Mouse (Mus musculus) mouse trophoblast stem cell (cell line): ENCODE results near the gene St7.

Source experiments
- in situ Hi-C, 2 experiments: fragments of 300-500 bp; cut with MseI, MboI; formaldehyde crosslinking; loops; 2 replicates in 1 of 2; 3 replicates in 1 of 2; pipeline ENCODE4 v1.15.1; 2025

St7 gene

DNA sequence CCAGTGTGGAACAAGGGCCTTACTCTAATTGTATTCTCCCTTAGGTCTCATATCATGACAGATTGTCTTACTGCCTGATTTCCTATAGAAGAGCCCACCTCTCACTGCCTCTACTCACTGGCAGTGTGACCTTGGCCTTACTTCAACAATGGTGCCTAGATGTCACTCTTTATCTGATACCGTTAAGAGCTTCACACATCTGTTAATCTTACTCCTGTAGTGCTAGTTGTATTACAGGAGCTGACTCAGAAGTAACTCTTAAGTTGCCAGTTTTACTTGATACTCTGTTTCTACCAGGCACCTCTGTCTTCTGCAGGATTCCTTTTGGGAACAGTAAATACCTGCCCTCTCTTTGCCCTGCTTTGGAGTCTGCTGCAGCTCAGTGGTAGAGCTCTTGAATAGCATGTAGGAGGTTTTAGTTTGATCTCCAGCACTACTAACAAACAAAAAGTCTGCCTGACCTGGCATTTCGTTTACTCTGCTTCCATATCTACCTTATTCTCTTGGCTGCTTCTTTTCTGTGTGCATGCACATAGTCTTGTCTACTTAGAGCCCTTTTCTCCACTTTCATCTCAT, 121.4 kb downstream of the St7 start:
- in situ Hi-C loops: no loop called here

DNA sequence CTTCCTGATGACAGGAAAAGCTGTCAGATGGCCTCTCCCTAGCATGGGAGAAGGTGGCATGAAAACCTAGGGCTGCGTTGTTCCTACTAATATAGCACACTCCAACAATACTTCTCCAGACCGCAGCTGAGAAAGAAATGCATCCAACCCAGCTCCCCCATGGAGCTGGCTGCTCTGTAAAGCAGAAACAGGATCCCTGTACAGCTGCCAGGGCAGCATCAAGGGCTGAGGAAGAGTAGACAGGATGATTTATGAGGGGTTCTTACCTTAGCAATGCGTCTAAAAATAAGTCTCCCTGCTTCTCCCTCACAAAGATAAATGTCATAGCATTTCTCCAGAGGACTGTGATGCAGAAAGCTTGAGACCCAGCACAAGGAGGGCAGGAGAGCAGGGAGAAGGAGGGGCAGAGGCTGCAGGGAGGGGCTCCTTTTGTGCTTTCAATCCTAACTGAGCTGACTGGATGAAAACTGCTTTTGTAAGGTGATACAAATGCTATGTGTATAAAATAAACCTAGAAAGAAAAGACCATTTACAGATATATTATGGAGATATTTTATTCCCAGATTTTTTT, 124.2 kb downstream of the St7 start:
- in situ Hi-C loops: no loop called here

- in situ Hi-C loops: no loop called here
These were observed 130.9 kb downstream of the St7 start for GRCm38 (mm10) chr6:17823614-17824013.

- in situ Hi-C loops: no loop called here
These were observed 132.0 kb downstream of the St7 start for GRCm38 (mm10) chr6:17824735-17825134.

- in situ Hi-C loops: no loop called here
These were observed 135.6 kb downstream of the St7 start for GRCm38 (mm10) chr6:17828382-17828781.

GRCm38 (mm10) chr6:17829981-17830380, 137.2 kb downstream of the St7 start:
- in situ Hi-C loops: no loop called here

DNA sequence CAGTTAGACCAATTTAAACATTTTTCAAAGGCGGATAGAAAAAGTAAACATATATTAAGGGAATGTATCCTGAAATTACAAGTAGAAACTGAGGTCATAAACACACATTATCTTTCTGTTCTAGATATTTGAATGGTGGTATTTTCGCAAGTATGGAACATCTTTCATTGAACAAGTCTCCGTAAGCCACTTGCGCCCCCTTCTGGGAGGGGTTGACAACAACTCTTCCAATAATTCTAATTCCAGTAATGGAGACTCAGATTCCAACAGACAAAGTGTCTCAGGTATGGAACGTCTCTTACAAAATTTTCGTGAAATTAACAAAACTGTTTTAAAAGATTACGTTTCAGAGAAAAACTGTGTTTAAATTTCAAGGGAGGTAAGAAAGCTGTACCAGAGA, 141.8 kb downstream of the St7 start:
- in situ Hi-C loops: no loop called here

DNA sequence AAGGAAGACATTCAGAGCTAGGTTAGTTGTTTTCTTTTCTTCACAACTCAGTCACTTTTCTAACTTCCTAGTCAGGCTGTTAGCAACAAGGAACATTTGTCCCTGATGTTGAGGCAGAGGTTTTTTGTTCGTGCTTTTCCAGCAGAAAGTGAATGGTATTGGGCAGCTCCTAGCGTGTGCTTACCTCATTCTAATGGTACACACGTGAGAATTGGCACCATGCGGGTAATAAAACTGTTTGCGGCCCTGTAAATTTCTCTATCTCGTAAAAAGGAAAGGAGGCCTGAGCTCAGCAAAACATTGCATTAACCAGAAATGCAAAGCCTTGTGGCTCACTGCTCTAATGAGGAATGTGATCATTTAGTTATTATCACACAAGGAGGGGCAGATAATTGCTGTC, 143.0 kb downstream of the St7 start:
- in situ Hi-C loops: loop anchor here (5.0 kb wide), 1 partner anchor 108 kb away; no protein-coding TSS in a partner anchor

DNA sequence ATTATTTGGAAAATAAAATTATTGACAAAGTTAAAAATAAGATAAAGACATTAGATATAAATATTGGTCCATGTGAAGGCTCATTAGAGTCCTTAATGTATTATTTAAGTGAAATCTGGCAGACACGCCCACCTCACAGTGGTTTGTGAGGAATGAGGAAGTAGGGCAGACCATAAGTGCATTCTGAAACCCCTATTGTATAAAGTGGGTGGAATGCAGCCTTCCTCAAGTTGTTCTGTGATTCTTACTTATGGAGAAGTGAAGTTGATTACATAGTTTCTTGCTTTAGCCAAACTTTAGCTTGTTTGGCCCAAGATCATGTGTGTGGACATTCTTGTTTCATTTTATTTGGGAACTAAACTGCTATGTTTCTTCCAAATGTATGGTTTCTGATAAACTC, 144.9 kb downstream of the St7 start:
- in situ Hi-C loops: loop anchor here (5.0 kb wide), 1 partner anchor 110 kb away; no protein-coding TSS in a partner anchor

DNA sequence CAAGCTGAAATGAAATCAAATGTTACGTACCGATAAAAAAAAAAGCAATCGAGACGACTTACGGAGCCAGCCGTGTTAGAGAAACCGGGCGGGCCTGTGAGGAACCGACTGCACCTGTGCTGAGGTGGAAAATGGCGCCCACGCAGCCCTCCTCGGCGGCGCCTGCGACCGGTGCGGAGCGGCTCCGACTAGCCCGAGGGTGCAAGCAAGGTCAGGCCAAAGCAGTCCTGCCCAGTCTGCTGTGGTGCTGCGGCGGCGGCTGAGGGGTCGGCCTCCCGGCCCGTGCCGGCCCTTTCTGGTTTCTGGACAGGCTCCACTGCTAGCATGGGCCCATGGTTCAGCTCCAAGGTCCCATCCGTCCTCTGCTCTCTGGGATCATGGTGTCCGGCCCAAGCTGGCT, 147.7 kb downstream of the St7 start:
- in situ Hi-C loops: loop anchor here in 1 of 2 experiments (5.0 kb wide), 1 partner anchor 163 kb away; no protein-coding TSS in a partner anchor

GRCm38 (mm10) chr6:17842759-17843158, 150.0 kb downstream of the St7 start:
- in situ Hi-C loops: loop anchor here in 1 of 2 experiments (5.0 kb wide), 1 partner anchor 165 kb away; no protein-coding TSS in a partner anchor

- in situ Hi-C loops: no loop called here
These were observed 158.6 kb downstream of the St7 start for GRCm38 (mm10) chr6:17851316-17851715.

DNA sequence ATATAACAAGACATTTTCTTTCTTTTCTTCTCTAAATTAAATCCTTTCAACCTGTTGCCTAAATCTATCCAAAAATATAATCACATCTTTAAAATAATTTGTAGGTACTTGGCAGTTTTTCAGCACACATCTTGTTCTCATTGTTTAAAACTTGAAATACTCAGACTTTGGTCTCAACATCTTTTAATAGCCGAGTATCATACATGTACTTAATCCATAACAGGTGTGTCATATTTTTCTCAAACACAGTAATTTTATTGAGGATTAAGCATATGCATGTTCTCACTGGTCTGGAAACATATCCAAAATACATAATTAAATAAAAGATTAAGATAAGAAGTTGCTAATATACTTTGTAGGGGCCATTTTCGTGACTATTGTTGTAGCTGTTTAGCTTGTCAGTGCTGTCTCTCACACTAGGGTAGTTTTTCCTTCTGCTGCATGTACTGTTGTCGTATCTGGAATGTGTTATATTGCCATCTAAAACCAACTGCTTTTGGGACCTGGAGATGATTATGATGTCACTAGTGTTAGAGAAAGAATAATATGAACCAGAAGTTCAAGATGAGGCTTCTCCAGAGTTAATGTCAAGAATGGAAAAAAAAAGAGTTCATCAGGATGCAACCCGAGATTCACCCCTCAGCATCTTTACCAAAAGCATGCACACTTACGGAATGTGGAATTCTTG, 161.0 kb downstream of the St7 start:
- in situ Hi-C loops: no loop called here

DNA sequence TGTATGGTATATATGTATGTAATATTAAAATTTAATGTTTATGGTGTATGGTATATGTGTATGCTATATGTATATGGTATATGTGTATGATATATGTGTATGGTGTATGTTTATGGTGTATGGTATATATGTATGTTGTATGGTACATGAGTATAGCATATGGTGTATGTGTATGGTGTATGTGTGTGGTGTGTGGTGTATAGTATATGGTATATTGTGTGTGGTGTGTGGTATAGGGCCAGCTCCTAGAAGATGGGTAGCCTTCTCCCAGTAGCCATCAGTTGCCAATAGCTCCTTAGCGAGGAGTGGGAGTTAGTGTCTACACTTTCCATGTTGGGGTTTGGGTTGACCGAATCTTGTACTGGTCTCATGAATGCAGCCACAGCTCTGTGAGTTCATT, 162.9 kb downstream of the St7 start:
- in situ Hi-C loops: no loop called here

DNA sequence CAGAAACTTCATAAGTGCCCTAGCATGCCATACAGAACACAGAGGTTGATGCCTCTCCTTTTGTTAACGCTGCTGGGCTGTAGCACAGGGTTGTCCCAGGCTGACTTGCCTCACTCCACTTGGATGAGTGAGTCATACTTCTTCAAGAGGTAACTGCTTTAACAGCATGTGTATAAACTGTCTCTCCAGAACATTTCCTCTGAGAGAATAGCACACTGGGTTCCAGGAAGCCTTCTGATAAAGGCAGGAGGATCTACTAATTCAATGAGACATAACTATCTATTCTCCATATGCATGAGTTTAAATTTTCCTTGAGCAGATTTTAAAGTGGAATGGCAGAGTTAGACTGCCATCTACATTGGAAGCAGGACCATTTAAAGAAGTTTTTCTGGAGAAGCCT, 166.8 kb downstream of the St7 start:
- in situ Hi-C loops: no loop called here

DNA sequence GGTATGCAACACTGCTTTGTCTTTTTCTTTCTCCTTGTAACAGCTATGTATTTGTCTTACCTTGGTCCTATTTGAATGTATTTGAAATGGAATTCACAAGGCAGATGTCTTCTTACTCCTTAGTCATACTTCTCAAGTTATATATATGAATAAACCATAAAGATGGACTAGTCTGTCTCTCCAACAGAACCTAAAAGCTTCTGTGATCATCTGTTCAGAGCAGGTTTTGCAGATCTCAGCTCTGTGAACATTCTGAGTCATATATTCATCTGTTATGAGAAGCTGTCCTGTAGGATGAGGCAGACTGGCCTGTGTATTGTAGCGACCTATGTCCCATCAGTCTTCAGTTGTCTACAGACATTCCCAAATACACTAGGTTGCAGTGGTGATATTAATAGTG, 167.7 kb downstream of the St7 start:
- in situ Hi-C loops: no loop called here

GRCm38 (mm10) chr6:17867796-17868195, 175.1 kb downstream of the St7 start:
- in situ Hi-C loops: no loop called here

DNA sequence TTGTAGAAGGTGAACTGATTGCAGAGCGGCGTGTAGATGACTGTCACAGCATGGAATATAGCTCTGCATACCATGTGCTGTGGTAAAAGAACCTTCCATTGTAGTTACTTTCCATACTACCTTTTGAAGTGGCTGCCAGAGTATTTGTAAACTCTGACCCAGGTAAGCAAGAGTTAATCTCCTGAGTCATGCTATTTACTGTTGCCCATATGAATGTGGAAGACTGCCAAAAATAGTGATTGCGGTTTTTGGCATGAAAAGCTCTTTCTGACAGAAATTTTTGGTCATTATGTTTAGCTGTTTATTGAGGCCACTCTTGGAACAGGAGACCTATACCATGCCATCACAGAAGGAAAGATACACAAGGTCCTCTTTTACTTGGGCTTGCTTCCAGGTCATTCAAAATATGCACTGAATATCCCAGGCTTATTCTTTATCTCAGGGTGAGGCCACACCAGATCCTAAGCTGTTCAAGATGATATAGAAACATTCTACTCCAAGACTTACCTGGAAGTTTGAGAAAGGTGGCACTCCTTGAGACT, 179.2 kb downstream of the St7 start:
- in situ Hi-C loops: no loop called here

- in situ Hi-C loops: no loop called here
These were observed 182.9 kb downstream of the St7 start for GRCm38 (mm10) chr6:17875606-17876005.

DNA sequence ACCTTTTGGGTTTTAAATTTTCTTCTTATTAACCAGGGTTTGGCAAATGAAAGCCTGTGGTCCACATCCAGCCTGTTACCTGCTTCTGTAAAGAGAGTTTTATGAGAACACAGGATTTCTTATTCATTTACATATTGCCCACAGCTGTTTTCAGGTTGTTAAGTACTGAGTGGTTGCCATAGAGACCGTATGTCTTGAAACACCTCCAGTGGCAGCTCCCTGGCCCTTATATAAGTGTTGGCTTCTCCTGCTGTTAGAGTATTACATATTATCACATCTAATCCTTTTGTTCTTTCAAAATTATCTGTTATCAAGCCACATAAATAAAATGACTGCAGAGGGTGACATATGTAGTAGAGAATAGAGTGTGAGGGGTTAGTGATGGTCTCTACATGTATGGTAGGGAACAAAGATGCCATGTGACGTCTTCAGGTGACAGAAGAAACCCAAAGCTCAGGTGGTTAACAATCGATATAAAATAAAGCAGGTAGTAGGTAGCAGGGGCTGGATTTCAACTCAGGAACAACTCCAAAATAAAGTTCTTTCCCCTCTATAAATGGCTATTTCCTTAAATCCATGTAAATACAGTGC, 183.4 kb downstream of the St7 start:
- in situ Hi-C loops: no loop called here

GRCm38 (mm10) chr6:17876670-17877179, 184.0 kb downstream of the St7 start:
- in situ Hi-C loops: no loop called here

DNA sequence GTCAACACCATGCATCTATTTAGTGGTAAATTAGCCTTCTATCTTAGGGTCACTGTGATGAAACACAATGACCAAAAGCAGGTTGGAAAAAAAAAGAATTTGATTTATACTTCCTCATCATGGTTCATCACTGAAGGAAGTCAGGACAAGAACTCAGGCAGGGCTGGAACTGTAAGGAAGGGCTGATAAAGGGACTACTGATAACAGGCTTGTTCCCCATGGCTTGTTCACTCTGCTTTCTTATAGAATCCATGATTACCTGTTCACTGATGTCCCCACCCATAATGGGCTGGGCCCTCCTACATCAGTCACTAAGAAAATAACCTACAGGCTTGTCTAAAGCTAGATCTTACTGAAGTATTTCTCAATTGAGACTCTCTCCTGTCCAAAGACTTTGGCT, 190.2 kb downstream of the St7 start:
- in situ Hi-C loops: no loop called here
